Mouse (Mus musculus) liver, embryonic 14.5 days (tissue): ENCODE measurements around the gene Mta1. TPM values are rescaled to one million over a fixed set of nuclear protein-coding genes. Genes with fewer than 3 reads are reported as not detected.

ENCODE experiments used
- ATAC-seq: fragments of 200-750 bp; cut with Nextera tagmentation; 2 replicates; pipeline ENCODE4 v1.8.0; 2017; ENCODE audit warnings: moderate number of reproducible peaks, mild to moderate bottlenecking, moderate library complexity; ENCODE audit not compliant: insufficient read depth
- DNase-seq, 3 experiments: peaks; one replicate each; pipeline ENCODE4 v3.0.0-alpha.2; 2012 to 2013; ENCODE audit warnings: low read depth in 3 of 3, low spot score in 3 of 3
- H3K27ac ChIP-seq: fragments of 300-500 bp; sonication (generic); 2 replicates; pipeline ENCODE4 v1.5.1; 2014; ENCODE audit warnings: moderate library complexity, mild to moderate bottlenecking, control low read depth, inconsistent platforms
- H3K27me3 ChIP-seq: fragments of 300-500 bp; sonication (generic); 2 replicates; pipeline ENCODE4 v1.6.1; 2014; ENCODE audit warnings: mild to moderate bottlenecking, low read length, moderate library complexity; ENCODE audit not compliant: control insufficient read depth, insufficient read depth
- H3K36me3 ChIP-seq: fragments of 300-500 bp; sonication (generic); replicated peaks from 2 replicates; pipeline ENCODE4 v1.6.1; 2014; ENCODE audit warnings: low read depth; ENCODE audit not compliant: control insufficient read depth, insufficient read depth
- H3K4me1 ChIP-seq, 2 experiments: fragments of 200-500 bp in 1 of 2; fragments of 300-500 bp in 1 of 2; sonication (generic) in 1 of 2; replicated peaks; 2 replicates each; pipeline ENCODE4 v1.6.1; 2012 to 2014; ENCODE audit warnings: antibody characterized with exemption in 1 of 2, inconsistent platforms in 1 of 2, low read length in 1 of 2; ENCODE audit not compliant: control insufficient read depth in 2 of 2, insufficient read depth in 2 of 2
- H3K4me2 ChIP-seq: fragments of 300-500 bp; sonication (generic); 2 replicates; pipeline ENCODE4 v1.6.1; 2014; ENCODE audit warnings: low read depth, mild to moderate bottlenecking, control low read depth, moderate library complexity
- H3K4me3 ChIP-seq, 2 experiments: fragments of 200-500 bp in 1 of 2; fragments of 300-500 bp in 1 of 2; sonication (generic) in 1 of 2; 2 replicates each; pipeline ENCODE4 v1.5.1; 2012 to 2014; ENCODE audit warnings: low read depth in 2 of 2, low read length in 2 of 2, mild to moderate bottlenecking in 2 of 2, control low read depth in 1 of 2, inconsistent platforms in 1 of 2, moderate library complexity in 1 of 2; ENCODE audit not compliant: insufficient read depth in 1 of 2
- H3K9ac ChIP-seq: fragments of 300-500 bp; sonication (generic); replicated peaks from 2 replicates; pipeline ENCODE4 v1.6.1; 2014; ENCODE audit warnings: mild to moderate bottlenecking, control low read depth, moderate library complexity
- H3K9me3 ChIP-seq: fragments of 300-500 bp; sonication (generic); 2 replicates; pipeline ENCODE4 v1.6.1; 2016; ENCODE audit warnings: low read length, mixed read lengths; ENCODE audit not compliant: control insufficient read depth
- CTCF ChIP-seq: IDR thresholded peaks from 2 replicates; pipeline ENCODE4 v1.5.1; 2016; ENCODE audit warnings: antibody characterized with exemption, low read depth, control low read depth
- EP300 ChIP-seq: IDR thresholded peaks from 2 replicates; pipeline ENCODE4 v1.6.1; 2016; ENCODE audit warnings: antibody characterized with exemption, low read depth
- WGBS: fragments of 180-500 bp; shearing (Covaris S2); extraction: QIAGEN DNeasy Blood & Tissue Kit; methylation state at CpG from one replicate; pipeline ENCODE4 v1.1.7; 2014; ENCODE audit not compliant: insufficient replicate concordance; 5-methylcytosine and 5-hydroxymethylcytosine counted together
- polyA plus RNA-seq, 2 experiments: library from polyadenylated mRNA; depleted of rRNA in 1 of 2; stranded (reverse) in 1 of 2; unstranded in 1 of 2; fragments of >200 nt; fragmentation: Nextera tagmentation in 1 of 2; extraction: Ambion mirVana in 1 of 2; gene quantifications; 2 replicates each; pipeline versions ENCODE4 v1.2.1 to v1.2.3; 2012 to 2014

Gene Mta1
- polyA plus RNA-seq, 2 experiments: 4.7 to 22.6 TPM

DNA sequence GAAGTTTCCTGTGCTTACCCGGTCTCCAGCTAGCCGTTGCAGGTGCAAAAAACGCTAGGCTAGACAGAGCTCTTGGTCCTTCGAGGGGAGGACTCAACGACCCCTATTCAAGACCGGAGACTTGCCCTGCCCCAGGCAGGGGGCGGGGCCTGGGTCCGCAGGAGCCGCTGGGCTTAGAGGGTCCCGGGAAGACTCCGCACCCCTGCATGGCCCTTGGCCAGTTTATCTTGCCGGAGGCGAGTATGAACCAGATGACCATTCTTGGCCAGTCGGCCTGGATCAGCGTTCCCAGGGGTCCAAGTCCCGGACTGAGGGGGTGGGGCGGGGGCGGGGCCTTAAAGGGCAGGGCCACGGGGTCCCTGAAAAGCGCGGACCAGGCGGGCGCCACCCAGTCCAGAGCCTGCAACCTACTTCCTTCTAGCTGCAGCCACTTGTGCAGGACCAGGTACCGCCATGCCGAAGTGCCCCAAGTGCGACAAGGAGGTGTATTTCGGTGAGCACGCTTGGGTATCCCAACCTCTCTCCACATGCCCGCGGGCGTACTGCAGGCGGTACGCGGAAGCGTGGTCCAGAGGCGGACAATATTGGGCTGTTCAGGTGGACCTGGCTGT, 53.7 kb downstream of the Mta1 start:
- Histone ChIP-seq H3K27me3 (peaks cover 16% of the 10 kb centered on the region), H3K27ac (no peak overlapping the region), H3K36me3 (no peaks in the 10 kb centered on the region), H3K4me2 (peak overlapping the region; percentile 82), H3K4me3 (peak overlapping the region; percentile 45 to 52), H3K9me3 (no peaks in the 10 kb centered on the region), H3K4me1 (peaks cover 24 to 29% of the 10 kb centered on the region in 2 experiments), H3K9ac (peak overlapping the region; percentile 31)
- ATAC-seq (no peak), DNase-seq (no peak)
- TF ChIP-seq CTCF: no peak
- no peak for TF ChIP-seq EP300
- 2% methylated on average over 36 of the region's 36 CpGs for WGBS

DNA sequence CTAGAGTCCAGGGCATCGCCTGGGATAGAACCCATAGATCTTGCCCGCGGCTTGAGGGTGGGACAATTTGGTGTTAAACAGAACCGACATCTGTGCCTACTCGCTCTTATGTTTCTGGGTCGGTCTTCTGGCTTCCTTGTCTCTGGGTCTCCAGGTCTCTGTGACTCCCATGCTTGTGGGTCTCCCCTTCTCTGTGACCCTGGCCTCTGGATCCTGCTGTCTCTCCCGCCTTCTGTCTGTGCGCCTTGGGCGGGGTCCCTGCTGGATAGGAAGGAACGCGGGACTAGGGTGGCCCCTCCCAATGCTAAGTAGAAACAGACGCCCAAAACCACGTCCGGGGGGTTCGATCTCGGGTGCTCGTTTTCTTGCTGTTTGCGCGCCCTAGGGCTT, 54.2 kb downstream of the Mta1 start:
- no peak for ATAC-seq
- TF ChIP-seq CTCF (no peak), EP300 (no peak)
- 5% methylated on average over 19 of the region's 19 CpGs for WGBS
- Histone ChIP-seq H3K4me3 (peak overlapping the region; percentile 45 to 52), H3K36me3 (no peaks in the 10 kb centered on the region), H3K27ac (no peak overlapping the region), H3K4me2 (peak overlapping the region; percentile 82), H3K9ac (peak overlapping the region; percentile 31), H3K27me3 (peaks cover 15% of the 10 kb centered on the region), H3K9me3 (no peaks in the 10 kb centered on the region), H3K4me1 (peaks cover 29 to 31% of the 10 kb centered on the region in 2 experiments)
- DNase-seq: no peak

DNA sequence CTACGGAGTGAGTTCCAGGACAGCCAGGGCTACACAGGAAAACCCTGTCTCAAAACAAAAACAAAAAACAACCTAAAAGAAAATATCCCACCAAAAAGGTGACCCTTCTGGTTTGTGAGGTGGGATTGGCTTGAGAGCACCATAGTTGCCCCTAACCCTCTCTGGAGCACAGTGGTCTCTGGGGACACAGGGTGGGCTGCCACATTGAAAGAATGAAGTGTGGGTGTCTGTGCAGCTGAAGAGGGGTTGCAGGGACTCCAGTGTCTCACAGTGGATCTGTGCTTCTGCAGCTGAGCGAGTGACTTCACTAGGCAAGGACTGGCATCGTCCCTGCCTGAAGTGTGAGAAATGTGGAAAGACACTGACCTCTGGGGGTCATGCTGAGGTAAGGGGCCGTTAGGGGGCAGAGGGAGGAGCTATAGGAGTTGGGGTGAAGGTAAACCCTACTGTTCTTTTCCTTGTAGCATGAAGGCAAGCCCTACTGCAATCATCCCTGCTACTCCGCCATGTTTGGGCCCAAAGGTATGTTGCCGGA, 55.0 kb downstream of the Mta1 start:
- Histone ChIP-seq H3K9ac (no peak overlapping the region), H3K36me3 (no peaks in the 10 kb centered on the region), H3K4me2 (peak overlapping the region; percentile 82; the same call in 1 of the 2 replicates), H3K4me3 (no peak overlapping the region), H3K9me3 (no peaks in the 10 kb centered on the region), H3K27me3 (peaks cover 15% of the 10 kb centered on the region), H3K27ac (no peak overlapping the region), H3K4me1 (peaks cover 29 to 31% of the 10 kb centered on the region in 2 experiments)
- no peak for DNase-seq
- 75% methylated on average over 6 of the region's 6 CpGs for WGBS
- ATAC-seq: no peak
- TF ChIP-seq EP300: no peak
- TF ChIP-seq CTCF: no peak

DNA sequence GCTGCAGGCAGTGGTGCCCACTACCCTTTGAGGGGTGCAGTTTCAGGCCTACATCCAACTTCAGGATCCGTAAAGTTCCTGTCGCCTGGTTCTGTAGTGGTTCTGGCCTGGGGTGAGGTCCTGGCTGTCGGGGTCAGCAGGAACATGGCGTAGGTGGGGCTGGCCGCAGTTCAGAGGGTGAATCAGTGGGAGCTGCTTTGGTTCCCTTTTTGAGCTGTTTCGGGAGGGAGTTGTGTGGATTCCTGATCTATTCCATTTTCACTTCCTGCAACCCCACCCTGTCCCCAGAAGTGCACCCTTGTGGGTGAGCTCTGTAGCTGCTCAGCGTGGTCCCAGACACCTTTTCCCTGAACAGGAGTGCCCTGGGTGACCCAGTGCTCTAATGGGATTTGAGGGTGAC, 55.9 kb downstream of the Mta1 start:
- 78% methylated on average over 7 of the region's 7 CpGs for WGBS
- Histone ChIP-seq H3K36me3 (no peaks in the 10 kb centered on the region), H3K9ac (no peak overlapping the region), H3K4me3 (no peak overlapping the region), H3K4me1 (peaks cover 22 to 23% of the 10 kb centered on the region in 2 experiments), H3K4me2 (no peak overlapping the region), H3K27ac (no peak overlapping the region), H3K9me3 (no peaks in the 10 kb centered on the region), H3K27me3 (peaks cover 15% of the 10 kb centered on the region)
- no peak for TF ChIP-seq CTCF
- TF ChIP-seq EP300: no peak
- ATAC-seq (no peak), DNase-seq (no peak)

DNA sequence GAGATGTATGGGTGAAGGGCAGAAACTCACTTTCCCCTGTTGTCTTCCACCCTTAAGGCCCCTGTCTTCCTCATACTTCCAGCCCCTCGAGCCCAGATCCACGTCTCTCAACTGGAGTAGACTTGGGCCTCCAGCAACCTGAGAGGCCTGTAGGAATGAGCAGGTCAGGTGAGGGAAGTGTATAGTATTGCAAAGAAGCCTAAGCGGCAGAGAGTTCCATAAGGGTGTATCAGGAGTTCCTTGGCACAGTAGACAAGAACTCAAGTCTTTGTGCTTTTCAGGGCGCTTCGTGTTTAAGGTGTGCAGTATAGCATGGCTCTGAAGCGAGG, 56.6 kb downstream of the Mta1 start:
- H3K4me1 ChIP-seq: peaks cover 19 to 22% of the 10 kb centered on the region in 2 experiments
- H3K27ac ChIP-seq: no peak overlapping the region
- ATAC-seq (no peak), DNase-seq (no peak)
- H3K4me3 ChIP-seq: peak overlapping the region; percentile 53 to 58; a peak in 2 of 4 replicates
- WGBS: 77% methylated on average over 6 of the region's 6 CpGs
- peaks cover 15% of the 10 kb centered on the region for H3K27me3 ChIP-seq
- H3K4me2 ChIP-seq: peak overlapping the region; percentile 92
- TF ChIP-seq EP300 (no peak), CTCF (no peak)
- H3K9ac ChIP-seq: no peak overlapping the region
- H3K36me3 ChIP-seq: no peaks in the 10 kb centered on the region
- H3K9me3 ChIP-seq: no peaks in the 10 kb centered on the region
